Mouse (Mus musculus) liver, embryonic 15.5 days (tissue): ENCODE measurements around the gene Rad50. TPM values are rescaled to one million over a fixed set of nuclear protein-coding genes. Genes with fewer than 3 reads are reported as not detected.

Source experiments
- ATAC-seq: fragments of 200-750 bp; cut with Nextera tagmentation; 2 replicates; pipeline ENCODE4 v1.8.0; 2017; ENCODE audit warnings: moderate number of reproducible peaks, mild to moderate bottlenecking, moderate library complexity; ENCODE audit not compliant: insufficient read depth
- H3K27ac ChIP-seq: fragments of 300-500 bp; sonication (generic); replicated peaks from 2 replicates; pipeline ENCODE4 v1.5.1; 2015; ENCODE audit warnings: mild to moderate bottlenecking, inconsistent platforms
- H3K27me3 ChIP-seq: fragments of 300-500 bp; sonication (generic); 2 replicates; pipeline ENCODE4 v1.6.1; 2015; ENCODE audit warnings: mild to moderate bottlenecking, inconsistent platforms
- H3K36me3 ChIP-seq: fragments of 300-500 bp; sonication (generic); replicated peaks from 2 replicates; pipeline ENCODE4 v1.6.1; 2015; ENCODE audit warnings: moderate library complexity, mild to moderate bottlenecking, inconsistent platforms
- H3K4me1 ChIP-seq: fragments of 300-500 bp; sonication (generic); replicated peaks from 2 replicates; pipeline ENCODE4 v1.6.1; 2015; ENCODE audit warnings: inconsistent platforms
- H3K4me2 ChIP-seq: fragments of 300-500 bp; sonication (generic); 2 replicates; pipeline ENCODE4 v1.6.1; 2015; ENCODE audit warnings: moderate library complexity, mild to moderate bottlenecking, inconsistent platforms
- H3K4me3 ChIP-seq: fragments of 300-500 bp; sonication (generic); replicated peaks from 2 replicates; pipeline ENCODE4 v1.5.1; 2015; ENCODE audit warnings: mild to moderate bottlenecking, inconsistent platforms
- H3K9ac ChIP-seq: fragments of 300-500 bp; sonication (generic); 2 replicates; pipeline ENCODE4 v1.6.1; 2015; ENCODE audit warnings: moderate library complexity, mild to moderate bottlenecking, inconsistent platforms
- H3K9me3 ChIP-seq: fragments of 300-500 bp; sonication (generic); replicated peaks from 2 replicates; pipeline ENCODE4 v1.6.1; 2016; ENCODE audit warnings: inconsistent platforms
- WGBS: fragments of 180-500 bp; shearing (Covaris S2); methylation state at CpG from one replicate; pipeline ENCODE4 v1.1.7; 2015; ENCODE audit warnings: mixed read lengths; ENCODE audit not compliant: insufficient replicate concordance; 5-methylcytosine and 5-hydroxymethylcytosine counted together
- polyA plus RNA-seq: library from polyadenylated mRNA; unstranded; fragments of >200 nt; fragmentation: Nextera tagmentation; extraction: Ambion mirVana; gene quantifications from 2 replicates; pipeline ENCODE4 v1.2.1, GENCODE M21; 2015

The Rad50 gene
- polyA plus RNA-seq, 1 experiment from 2014 or later, result 12.7 TPM

DNA sequence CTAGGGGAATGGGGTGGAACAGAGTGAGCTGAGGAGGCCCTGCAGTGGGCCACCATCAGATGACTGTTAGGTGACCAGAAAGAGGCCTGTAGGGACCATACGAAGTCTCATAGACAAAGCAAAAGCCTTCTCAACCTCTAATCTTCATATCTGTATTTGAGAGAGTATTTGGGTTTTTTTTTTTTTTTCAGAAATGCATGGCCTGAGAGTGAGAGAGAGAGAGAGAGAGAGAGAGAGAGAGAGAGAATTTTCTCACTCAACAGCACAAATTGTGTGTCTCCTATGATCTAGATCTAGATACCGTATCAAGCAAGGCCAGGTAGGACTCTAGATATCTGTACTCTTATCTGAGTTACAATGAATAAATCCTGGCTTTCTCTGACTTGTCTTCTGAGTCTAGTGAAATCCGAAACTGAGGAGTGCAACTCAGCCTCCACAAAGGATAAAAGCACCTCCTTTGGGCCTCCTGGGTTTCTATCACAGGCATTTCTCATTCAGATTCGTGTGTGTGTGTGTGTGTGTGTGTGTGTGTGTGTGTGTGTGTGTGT is 89.5 kb downstream of the Rad50 start:
- peaks cover 59% of the 10 kb centered on the region for H3K4me1 ChIP-seq

DNA sequence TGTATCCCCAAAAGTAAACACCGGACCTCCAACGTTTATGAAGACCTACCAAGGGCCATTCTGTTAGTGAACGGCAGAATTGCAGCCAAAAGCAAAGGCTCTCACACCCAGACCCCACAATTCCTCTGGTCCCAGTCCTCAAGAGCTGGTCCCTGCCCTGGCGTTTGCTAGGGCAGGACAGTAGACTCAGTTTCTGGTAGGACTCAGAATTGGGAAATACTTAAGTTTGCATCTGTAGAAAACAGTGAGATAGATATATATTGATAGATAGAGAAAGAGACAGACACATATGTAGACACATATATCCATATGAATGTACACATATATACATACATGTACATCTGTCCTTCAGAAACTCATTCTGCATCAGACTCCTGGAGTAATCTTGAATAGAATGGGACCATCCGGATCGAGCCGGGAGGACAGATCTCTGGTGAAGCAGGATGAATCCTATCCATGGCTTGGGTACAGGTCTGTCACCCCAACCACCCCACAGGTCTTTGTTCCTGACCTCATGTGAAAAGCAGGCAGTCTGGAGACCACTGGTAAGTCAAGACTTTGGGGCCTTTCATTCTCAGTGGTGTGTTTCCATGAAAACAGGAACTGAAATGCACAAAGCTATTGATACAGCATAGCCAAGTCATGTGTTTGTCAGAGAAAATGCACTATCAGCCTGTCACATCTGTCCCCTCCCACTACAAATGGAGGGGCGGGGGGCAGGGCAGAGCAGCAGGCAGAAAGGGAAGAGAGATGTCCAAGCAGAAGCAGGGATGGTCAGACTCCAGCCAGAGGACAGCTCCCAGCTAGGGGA is 90.2 kb downstream of the Rad50 start:
- H3K9ac ChIP-seq, result no peak overlapping the region

More for the DNA sequence above, 89.5 kb downstream of the Rad50 start:
- Histone ChIP-seq H3K36me3 (no peaks in the 10 kb centered on the region), H3K9me3 (no peaks in the 10 kb centered on the region), H3K27me3 (no peaks in the 10 kb centered on the region), H3K4me2 (0 out of 2 replicates have a peak overlapping the region, but pooled peaks have one; percentile 27), H3K27ac (peak overlapping the region; percentile 38; the same call in 1 of the 2 replicates), H3K9ac (no peak overlapping the region), H3K4me3 (no peak overlapping the region)
- WGBS, result 47% methylated on average over 4 of the region's 4 CpGs
- no peak for ATAC-seq

DNA sequence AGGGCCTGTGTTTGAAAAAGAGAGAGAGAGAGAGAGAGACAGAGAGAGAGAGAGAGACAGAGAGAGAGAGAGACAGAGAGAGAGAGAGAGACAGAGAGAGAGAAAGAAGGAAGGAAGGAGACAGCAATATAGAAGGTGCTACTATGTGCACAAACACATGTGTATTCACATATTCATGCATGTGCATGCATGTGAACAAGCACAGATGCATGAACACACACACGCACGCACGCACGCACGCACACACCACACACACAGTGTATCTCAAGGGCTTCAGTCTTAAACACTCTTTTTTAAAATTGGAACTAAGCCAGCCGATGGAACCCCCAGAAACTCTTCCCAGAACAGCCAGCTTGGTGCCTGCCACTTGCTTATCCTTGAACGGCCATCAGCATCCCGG is 91.5 kb downstream of the Rad50 start:
- H3K4me2 ChIP-seq, result no peak overlapping the region; the same call in 1 of the 2 replicates
- H3K9ac ChIP-seq, result no peak overlapping the region
- WGBS, result 87% methylated on average over 8 of the region's 8 CpGs

More for the DNA sequence above, 90.2 kb downstream of the Rad50 start:
- H3K4me3 ChIP-seq, result no peak overlapping the region
- H3K9me3 ChIP-seq, result no peaks in the 10 kb centered on the region
- H3K4me2 ChIP-seq, result peak overlapping the region; percentile 27; the same call in 1 of the 2 replicates
- no peaks in the 10 kb centered on the region for H3K27me3 ChIP-seq
- WGBS, result 49% methylated on average over 8 of the region's 8 CpGs
- no peak for ATAC-seq
- H3K27ac ChIP-seq, result peak overlapping the region; percentile 38; the same call in 1 of the 2 replicates
- no peaks in the 10 kb centered on the region for H3K36me3 ChIP-seq
- H3K4me1 ChIP-seq, result peaks cover 59% of the 10 kb centered on the region

DNA sequence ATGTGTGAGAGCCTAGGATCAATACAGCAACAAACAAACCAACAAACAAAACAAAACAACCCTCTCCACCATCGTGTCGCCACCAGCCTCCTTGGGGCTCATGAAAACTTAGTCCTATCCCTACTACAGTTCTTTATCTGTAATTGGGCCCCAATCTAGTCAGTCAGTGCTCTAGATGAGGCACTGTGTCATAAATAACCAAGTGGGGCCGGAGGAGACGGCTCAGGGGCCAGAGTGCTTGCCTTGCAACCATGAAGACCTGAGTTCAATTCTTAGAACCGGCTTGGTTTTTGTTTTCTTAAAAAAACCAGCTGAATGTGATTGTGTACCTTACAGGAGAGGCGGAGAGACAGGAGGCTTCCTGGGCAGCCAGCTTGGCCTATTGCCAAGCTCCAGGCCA is 91.9 kb downstream of the Rad50 start:
- no peaks in the 10 kb centered on the region for H3K36me3 ChIP-seq
- no peaks in the 10 kb centered on the region for H3K27me3 ChIP-seq
- H3K4me1 ChIP-seq, result peaks cover 56% of the 10 kb centered on the region
- H3K4me2 ChIP-seq, result peak overlapping the region; percentile 23; the same call in 1 of the 2 replicates
- 28% methylated on average over 6 of the region's 6 CpGs for WGBS
- no peak overlapping the region for H3K9ac ChIP-seq
- H3K27ac ChIP-seq, result no peak overlapping the region
- H3K9me3 ChIP-seq, result no peaks in the 10 kb centered on the region
- ATAC-seq, result peak; percentile 59; the same call in 1 of the 2 replicates
- H3K4me3 ChIP-seq, result no peak overlapping the region

More for the DNA sequence above, 91.5 kb downstream of the Rad50 start:
- Histone ChIP-seq H3K9me3 (no peaks in the 10 kb centered on the region), H3K4me3 (no peak overlapping the region), H3K36me3 (no peaks in the 10 kb centered on the region), H3K4me1 (peaks cover 56% of the 10 kb centered on the region), H3K27ac (no peak overlapping the region), H3K27me3 (no peaks in the 10 kb centered on the region)
- ATAC-seq, result no peak

DNA sequence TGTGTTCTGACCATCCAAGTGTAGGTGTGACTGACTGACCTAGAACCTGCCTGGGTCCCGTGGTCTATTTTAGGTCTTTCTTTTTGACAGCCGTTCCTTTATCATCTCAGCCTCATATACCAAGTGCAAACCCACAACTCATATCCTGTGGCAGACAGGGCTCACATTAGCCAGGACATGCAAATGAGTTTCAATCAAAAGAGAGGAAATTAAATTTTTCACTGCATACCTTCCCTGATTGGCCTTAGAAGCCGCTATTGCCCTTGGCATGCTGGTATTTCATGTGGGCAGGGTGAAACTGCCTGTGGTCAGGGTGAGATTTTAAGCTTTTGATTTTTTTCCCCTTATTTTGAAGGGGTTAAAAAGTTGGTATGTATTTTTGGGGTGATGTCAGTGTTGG is 97.4 kb downstream of the Rad50 start:
- H3K4me1 ChIP-seq, result peaks cover 38% of the 10 kb centered on the region
- 27% methylated on average over 3 of the region's 3 CpGs for WGBS
- H3K27me3 ChIP-seq, result no peaks in the 10 kb centered on the region
- no peaks in the 10 kb centered on the region for H3K9me3 ChIP-seq
- H3K4me3 ChIP-seq, result no peak overlapping the region
- no peaks in the 10 kb centered on the region for H3K36me3 ChIP-seq
- no peak for ATAC-seq
- no peak overlapping the region for H3K9ac ChIP-seq
- H3K27ac ChIP-seq, result no peak overlapping the region
- no peak overlapping the region for H3K4me2 ChIP-seq

DNA sequence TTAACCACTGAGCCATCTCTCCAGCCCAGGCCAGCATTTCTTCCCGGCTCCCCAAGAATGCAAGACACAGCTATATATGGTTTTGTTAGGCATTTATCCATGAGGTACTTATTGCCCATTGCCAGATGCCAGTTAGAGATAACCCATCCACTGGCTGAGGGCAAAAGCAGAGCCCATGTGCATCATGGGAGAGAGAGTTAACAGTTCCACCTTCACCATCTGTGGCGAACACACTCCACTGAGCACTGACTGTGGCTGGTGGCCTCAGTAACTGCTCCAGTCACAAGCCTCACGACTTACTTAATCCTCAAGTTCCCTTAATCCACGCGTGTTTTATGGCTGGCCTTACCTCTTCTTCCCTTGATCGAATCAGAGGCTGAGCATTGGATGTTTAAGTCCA is 97.9 kb downstream of the Rad50 start:
- 33% methylated on average over 6 of the region's 6 CpGs for WGBS
- Histone ChIP-seq H3K9me3 (no peaks in the 10 kb centered on the region), H3K4me2 (no peak overlapping the region), H3K4me3 (no peak overlapping the region), H3K4me1 (peaks cover 34% of the 10 kb centered on the region), H3K9ac (no peak overlapping the region), H3K27me3 (no peaks in the 10 kb centered on the region), H3K36me3 (no peaks in the 10 kb centered on the region), H3K27ac (no peak overlapping the region)
- ATAC-seq, result peak; percentile 51; the same call in 1 of the 2 replicates

DNA sequence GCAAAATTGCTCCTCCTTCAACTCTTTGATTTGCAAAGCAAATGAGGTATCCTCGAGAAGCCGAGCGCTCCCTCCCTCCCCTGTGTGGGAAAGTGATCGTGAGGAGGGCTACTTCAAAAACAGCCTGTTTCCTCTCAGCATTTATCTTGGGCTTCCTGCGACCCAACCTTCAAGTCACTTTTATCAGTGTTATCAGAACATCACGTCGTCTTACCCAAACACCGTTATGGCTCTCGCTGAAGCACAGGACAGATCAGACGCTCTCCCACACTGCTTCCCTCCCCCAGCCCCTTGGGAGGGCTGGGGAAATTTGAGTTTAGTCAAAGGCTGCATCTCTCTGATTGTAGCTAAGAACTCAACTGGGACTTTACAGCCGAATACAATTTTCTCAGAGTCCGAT is 101.5 kb downstream of the Rad50 start:
- Histone ChIP-seq H3K9ac (no peak overlapping the region; the same call in 1 of the 2 replicates), H3K36me3 (no peaks in the 10 kb centered on the region), H3K4me2 (peak overlapping the region; percentile 31), H3K4me3 (no peak overlapping the region), H3K4me1 (peaks cover 32% of the 10 kb centered on the region), H3K9me3 (no peaks in the 10 kb centered on the region), H3K27ac (no peak overlapping the region), H3K27me3 (no peaks in the 10 kb centered on the region)
- 3% methylated on average over 12 of the region's 12 CpGs for WGBS
- no peak for ATAC-seq

DNA sequence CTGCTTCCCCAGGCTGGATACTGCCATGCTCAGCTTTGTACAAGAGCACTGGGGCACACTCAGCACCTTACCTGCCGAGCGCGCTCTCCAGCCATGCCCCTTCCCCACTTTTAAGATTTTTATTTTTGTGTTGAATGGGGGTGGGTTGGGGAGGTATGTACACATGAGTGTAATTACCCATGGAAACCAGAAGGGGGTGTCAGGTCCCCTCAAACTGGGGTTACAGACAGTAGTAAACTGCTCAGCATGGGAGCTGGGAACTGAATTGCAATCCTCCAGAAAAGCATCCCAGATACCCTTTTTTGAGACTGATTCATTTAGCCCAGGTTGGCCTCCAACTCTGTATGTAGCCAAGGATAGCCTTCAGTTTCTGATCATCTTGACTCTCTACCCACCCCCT is 102.1 kb downstream of the Rad50 start:
- Histone ChIP-seq H3K4me1 (peaks cover 32% of the 10 kb centered on the region), H3K9ac (no peak overlapping the region), H3K27ac (no peak overlapping the region), H3K9me3 (no peaks in the 10 kb centered on the region), H3K27me3 (no peaks in the 10 kb centered on the region), H3K4me3 (no peak overlapping the region), H3K4me2 (no peak overlapping the region), H3K36me3 (no peaks in the 10 kb centered on the region)
- ATAC-seq, result no peak
- 81% methylated on average over 3 of the region's 3 CpGs for WGBS

Other genes with a start within 250 kb of the Rad50 start
- gene Gm9837, start 236.8 kb downstream of the Rad50 start, polyA plus RNA-seq, result not detected in 2 replicates
- 0.62 and 0.99 TPM in 2 replicates for gene Gm9945, start 227.2 kb downstream of the Rad50 start, polyA plus RNA-seq
- 18.7 and 23.0 TPM in 2 replicates for gene Sowaha, start 227.0 kb downstream of the Rad50 start, polyA plus RNA-seq
- 18.2 and 18.3 TPM in 2 replicates for gene Sept8, start 188.1 kb downstream of the Rad50 start, polyA plus RNA-seq
- 7.3 and 7.5 TPM in 2 replicates for gene Kif3a, start 139.9 kb downstream of the Rad50 start, polyA plus RNA-seq
- 0.35 and 0.52 TPM in 2 replicates for gene Il4, start 88.7 kb downstream of the Rad50 start, polyA plus RNA-seq
- gene Il13, start 72.6 kb downstream of the Rad50 start, polyA plus RNA-seq, result not detected in 2 replicates
- not detected in 2 replicates for gene Il5, start 13.5 kb upstream of the Rad50 start, polyA plus RNA-seq
- 11.9 and 13.6 TPM in 2 replicates for gene Irf1, start 62.7 kb upstream of the Rad50 start, polyA plus RNA-seq
- gene Gm17334, start 65.9 kb upstream of the Rad50 start, polyA plus RNA-seq, result 0.16 TPM in 1 of 2 replicates, not detected in the other
- gene Gm12216, start 151.9 kb upstream of the Rad50 start, polyA plus RNA-seq, result not detected in 2 replicates
- gene Slc22a5, start 184.3 kb upstream of the Rad50 start, polyA plus RNA-seq, result 1.9 and 2.3 TPM in 2 replicates